9 mouse cellular contexts compared by ENCODE assay signal in the genomic region with DNA sequence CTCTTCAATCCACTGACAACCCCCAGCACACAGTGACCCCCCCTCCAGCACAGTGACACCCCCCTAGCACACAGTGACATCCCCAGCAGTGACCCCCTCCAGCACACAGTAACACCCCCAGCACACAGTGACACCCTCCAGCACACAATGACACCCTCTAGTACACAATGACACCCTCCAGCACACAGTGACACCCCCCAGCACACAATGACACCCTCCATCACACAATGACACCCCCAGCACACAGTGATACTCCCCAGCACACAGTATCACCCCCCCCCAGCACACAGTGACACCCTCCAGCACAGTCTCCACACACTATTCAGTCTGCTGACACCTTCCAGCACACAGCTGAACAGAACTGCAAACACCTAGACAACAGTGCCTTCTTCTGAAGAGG. TPM values are rescaled to one million over a fixed set of nuclear protein-coding genes. Genes with fewer than 3 reads are reported as not detected.
DNase-seq lines count a peak whose midpoint lies in the region; ATAC-seq and TF ChIP-seq lines count a peak whose summit lies in the region.
"Had no signal": no experiment of that assay in that cellular context is flagged by ENCODE, and none has a peak within 500 bp of the region (broad histone marks: within the 10 kb centered on the region; RNA-seq: fewer than 3 reads in every experiment).

No protein-coding gene starts in this region.

- H3K4me1 ChIP-seq in lung, adult 2 months (ENCODE audit: control insufficient read depth, insufficient read depth, low read length), result peaks cover 36% of the 10 kb centered on the region
- H3K4me1 ChIP-seq in forebrain, embryonic 12.5 days, result peaks cover 54% of the 10 kb centered on the region
- H3K4me1 ChIP-seq in limb, embryonic 11.5 days (ENCODE audit: control insufficient read depth, insufficient read depth, low read length), result peaks cover 23% of the 10 kb centered on the region
- peaks cover 30% of the 10 kb centered on the region for H3K4me1 ChIP-seq in neural tube, embryonic 14.5 days (ENCODE audit: control insufficient read depth, insufficient read depth, low read length)

- DNase-seq in lung, adult 2 months, result no peak
- DNase-seq in lung, postnatal 14 days, result no peak
- DNase-seq in limb, embryonic 11.5 days (ENCODE audit: low spot score), result no peak
- DNase-seq in spleen, postnatal 14 days (ENCODE audit: low spot score in 2 of 2), result no peak
- DNase-seq in cerebellum, postnatal 36 days, result no peak
- no peak for DNase-seq in layer of hippocampus, postnatal 36 days
- DNase-seq: right cerebral cortex, postnatal 25 days had no signal

- peak overlapping the region; percentile 77 for H3K4me2 ChIP-seq in forebrain, embryonic 12.5 days
- peak overlapping the region; percentile 74 for H3K4me2 ChIP-seq in limb, embryonic 11.5 days (ENCODE audit: low read depth, severe bottlenecking)
- H3K4me2 ChIP-seq in neural tube, embryonic 14.5 days (ENCODE audit: low read depth, low read length), result peak overlapping the region; percentile 69

- 0 out of 2 replicates have a peak overlapping the region, but pooled peaks have one; percentile 9 for H3K27ac ChIP-seq in forebrain, embryonic 12.5 days
- no peak overlapping the region for H3K27ac ChIP-seq in limb, embryonic 11.5 days (replicated peaks; ENCODE audit: low read depth, low read length)
- H3K27ac ChIP-seq in neural tube, embryonic 14.5 days (ENCODE audit: low read depth, low read length), result no peak overlapping the region

- peaks cover 6% of the 10 kb centered on the region; the same call in 1 of the 2 replicates for H3K27me3 ChIP-seq in forebrain, embryonic 12.5 days
- no peaks in the 10 kb centered on the region for H3K27me3 ChIP-seq in limb, embryonic 11.5 days (ENCODE audit: control insufficient read depth, insufficient read depth, low read length)
- H3K27me3 ChIP-seq in neural tube, embryonic 14.5 days (ENCODE audit: control insufficient read depth, insufficient read depth, low read length), result no peaks in the 10 kb centered on the region

- no peaks in the 10 kb centered on the region for H3K9me3 ChIP-seq in forebrain, embryonic 12.5 days
- H3K9me3 ChIP-seq in limb, embryonic 11.5 days (ENCODE audit: control insufficient read depth, low read length), result no peaks in the 10 kb centered on the region
- no peaks in the 10 kb centered on the region for H3K9me3 ChIP-seq in neural tube, embryonic 14.5 days (ENCODE audit: control insufficient read depth, low read length)

- 0 out of 2 replicates have a peak, but pooled peaks have one; percentile 3 for ATAC-seq in forebrain, embryonic 12.5 days (ENCODE audit: low FRiP score)
- ATAC-seq in limb, embryonic 11.5 days (ENCODE audit: insufficient number of reproducible peaks, low FRiP score, low TSS enrichment, low read depth), result no peak
- ATAC-seq in neural tube, embryonic 14.5 days (ENCODE audit: low read depth), result no peak; the same call in 1 of the 2 replicates

- TF ChIP-seq POLR2A in lung, adult 2 months (IDR thresholded peaks at IDR 0.05; ENCODE audit: borderline replicate concordance, extremely low read depth, low read depth, low read length), result no peak

- H3K4me3 ChIP-seq in lung, adult 2 months (replicated peaks; ENCODE audit: extremely low read depth, low read depth, low read length), result peak overlapping the region; percentile 2
- H3K4me3 ChIP-seq in forebrain, embryonic 12.5 days (replicated peaks), result peak overlapping the region; percentile 88
- H3K4me3 ChIP-seq in limb, embryonic 11.5 days (ENCODE audit: low read depth, low read length), result peak overlapping the region; percentile 94
- H3K4me3 ChIP-seq in neural tube, embryonic 14.5 days (ENCODE audit: low read depth, low read length), result peak overlapping the region; percentile 72; the same call in 1 of the 2 replicates

- H3K9ac ChIP-seq in forebrain, embryonic 12.5 days, result peak overlapping the region; percentile 88
- H3K9ac ChIP-seq in limb, embryonic 11.5 days (ENCODE audit: low read length), result peak overlapping the region; percentile 41
- H3K9ac ChIP-seq in neural tube, embryonic 14.5 days (replicated peaks; ENCODE audit: low read depth, low read length), result 0 out of 2 replicates have a peak overlapping the region, but pooled peaks have one; percentile 26

- TF ChIP-seq CTCF in lung, adult 2 months (IDR thresholded peaks at IDR 0.05; ENCODE audit: insufficient read depth, low read length), result no peak

- no peaks in the 10 kb centered on the region for H3K36me3 ChIP-seq in forebrain, embryonic 12.5 days (replicated peaks)
- no peaks in the 10 kb centered on the region for H3K36me3 ChIP-seq in limb, embryonic 11.5 days (ENCODE audit: control insufficient read depth, insufficient read depth, low read length)
- no peaks in the 10 kb centered on the region for H3K36me3 ChIP-seq in neural tube, embryonic 14.5 days (ENCODE audit: control insufficient read depth, insufficient read depth, low read length)

RNA-seq across cellular contexts. Expression of a gene that starts 32.3 kb away (rescaled TPM):
- polyA plus RNA-seq in lung, adult 2 months (2012; rRNA removed), result 36.6 and 47.1 TPM in 2 replicates
- polyA plus RNA-seq in forebrain, embryonic 12.5 days (2016; fragmentation: Nextera tagmentation; extraction: Ambion mirVana), result 14.1 and 14.8 TPM in 2 replicates
- polyA plus RNA-seq in limb, embryonic 11.5 days (2014; fragmentation: Nextera tagmentation; extraction: Ambion mirVana), result 36.9 and 40.0 TPM in 2 replicates
- polyA plus RNA-seq in neural tube, embryonic 14.5 days (2014; fragmentation: Nextera tagmentation; extraction: Ambion mirVana), result 8.2 and 11.5 TPM in 2 replicates
- 10 to 100 TPM; 14.3 to 16.1 TPM for total RNA-seq in layer of hippocampus, postnatal 36 days (2021)

Comparison
In these comparisons a context has a peak if more than half of its experiments do, and no peak if none do; other contexts are left out.
1. H3K4me3 ChIP-seq: peak in every context shown above with its lines; median percentile 94 in limb, embryonic 11.5 days; 88 in forebrain, embryonic 12.5 days; 72 in neural tube, embryonic 14.5 days; 2 in lung, adult 2 months.
2. H3K9ac ChIP-seq: peak in every context shown above with its lines; median percentile 88 in forebrain, embryonic 12.5 days; 41 in limb, embryonic 11.5 days; 26 in neural tube, embryonic 14.5 days.